Mouse (Mus musculus): ENCODE measurements around the gene Ubn1.
A peak's percentile ranks its signal among the peaks of the same experiment; 100 is the strongest.

Ubn1 gene

DNA sequence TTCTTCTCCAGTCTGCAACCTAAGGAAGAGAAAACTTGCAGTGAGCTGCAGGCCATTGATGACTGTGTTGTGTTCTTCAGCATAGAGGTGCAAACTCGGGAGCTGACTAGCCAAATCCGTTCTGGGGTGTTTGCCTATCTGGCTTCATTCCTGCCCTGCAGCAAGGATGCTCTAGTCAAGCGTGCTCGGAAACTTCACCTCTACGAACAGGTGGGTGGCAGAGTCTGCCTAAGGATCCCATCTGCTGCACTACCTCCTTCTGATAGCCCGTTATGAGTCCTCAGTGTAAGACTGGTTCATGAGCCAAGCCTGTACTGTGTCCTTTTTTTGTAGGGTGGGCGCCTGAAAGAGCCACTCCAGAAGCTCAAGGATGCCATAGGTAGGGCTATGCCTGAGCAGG lies 22.1 kb downstream of the Ubn1 start:
- no peak for DNase-seq (ENCODE audit: low spot score in 2 of 2)

DNA sequence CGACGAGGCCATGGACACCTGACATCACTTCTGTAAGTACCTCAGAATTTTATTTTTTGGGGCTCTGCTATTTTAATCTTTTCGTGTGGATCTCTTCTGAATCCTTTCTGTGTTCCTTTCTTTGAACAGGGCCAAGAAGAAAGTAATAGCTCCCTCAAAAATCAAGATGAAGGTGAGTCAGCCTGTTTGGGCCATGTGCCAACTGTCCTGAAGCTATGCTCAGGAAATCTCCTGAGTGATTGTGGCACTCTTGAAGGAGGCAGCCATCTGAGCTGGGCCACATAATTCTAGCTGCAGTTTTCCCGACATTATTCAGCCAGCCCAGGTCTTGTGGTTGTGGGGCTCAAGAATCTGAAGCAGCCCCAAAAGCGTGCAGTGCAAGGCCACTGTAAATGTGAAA lies 24.5 kb downstream of the Ubn1 start:
- DNase-seq (ENCODE audit: low spot score in 2 of 2) = no peak

DNA sequence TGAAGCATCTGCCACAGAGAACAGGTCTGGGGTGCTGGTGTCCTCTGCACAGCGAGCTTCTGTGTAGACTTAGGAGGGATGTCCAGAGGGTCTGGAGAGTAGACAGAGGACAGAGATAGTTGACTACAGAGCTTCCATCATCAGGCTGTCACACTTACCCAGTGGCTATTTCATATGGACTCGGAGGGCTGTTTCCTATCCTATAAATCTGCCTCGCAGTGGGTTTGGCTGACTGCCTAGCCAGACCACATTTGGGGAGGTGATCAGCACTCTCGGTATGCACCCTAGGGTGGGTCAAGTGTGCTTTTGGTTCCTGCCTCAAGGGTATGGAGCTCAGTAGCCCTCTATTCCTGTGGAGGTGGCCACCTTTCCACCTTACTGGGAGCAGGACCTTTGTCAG lies 35.3 kb downstream of the Ubn1 start:
- DNase-seq (ENCODE audit: low spot score in 2 of 2) = no peak

DNA sequence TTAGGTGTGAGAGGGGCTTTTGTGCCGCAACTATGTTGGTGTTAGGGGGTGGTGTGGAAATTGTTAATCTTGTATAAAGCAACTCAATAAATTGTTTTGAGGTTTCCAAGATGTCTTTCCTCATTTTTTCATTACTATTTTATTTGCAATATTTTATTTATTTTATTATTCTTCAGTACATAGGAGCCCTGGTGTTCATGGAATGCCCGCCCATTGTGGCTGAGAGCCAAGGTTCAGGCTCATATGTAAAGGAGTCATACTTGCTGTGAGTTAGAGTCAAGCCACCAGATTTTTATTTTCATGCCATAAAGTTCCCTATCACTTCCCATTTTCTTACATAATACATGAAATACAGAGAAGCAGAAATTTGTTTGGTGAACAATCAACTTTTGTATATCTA lies 36.3 kb downstream of the Ubn1 start:
- DNase-seq (ENCODE audit: low spot score in 2 of 2) = no peak

DNA sequence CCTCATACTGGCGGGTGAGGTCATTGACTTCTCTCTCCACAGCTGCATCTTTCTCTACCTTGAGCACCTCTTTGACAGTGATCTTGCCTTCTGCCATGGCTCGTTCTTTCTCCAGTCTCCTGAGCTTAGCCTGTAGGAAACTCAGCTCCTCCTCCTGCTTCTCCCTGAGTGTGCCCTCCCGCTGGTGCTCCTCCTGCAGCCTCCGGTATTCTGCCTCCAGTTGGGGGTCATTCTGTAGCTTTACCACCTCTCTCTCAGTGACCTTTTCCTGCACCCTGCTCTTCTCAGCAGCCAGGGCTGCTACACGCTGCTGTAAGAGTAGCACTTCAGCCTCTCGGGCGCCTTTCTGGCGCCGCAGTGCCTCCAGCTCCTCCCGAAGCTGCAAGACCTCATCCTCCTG lies 39.2 kb downstream of the Ubn1 start:
- DNase-seq (ENCODE audit: low spot score in 2 of 2) = no peak

DNA sequence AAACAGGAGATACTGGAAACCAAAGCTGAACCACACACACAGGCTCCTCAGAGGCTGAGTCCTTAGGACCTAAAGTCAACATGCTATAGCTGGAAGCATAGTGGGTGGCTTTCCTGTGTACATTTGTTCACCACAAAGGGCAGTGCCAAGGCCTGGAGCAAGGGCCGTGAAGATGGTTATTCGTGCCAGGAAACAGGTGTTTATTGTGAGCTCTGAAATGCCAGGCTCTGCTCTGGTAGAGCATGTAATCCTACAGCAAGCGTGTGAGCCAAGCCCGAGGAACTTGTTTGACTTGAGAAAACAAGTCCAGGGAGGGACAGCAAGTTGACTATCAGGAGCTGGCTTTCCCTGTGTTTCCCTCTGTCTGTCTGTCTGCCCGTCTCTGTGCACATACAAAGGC lies 43.4 kb downstream of the Ubn1 start:
- peak in 1 of 2 experiments; percentile 7 for DNase-seq (ENCODE audit: low spot score in 2 of 2)

DNA sequence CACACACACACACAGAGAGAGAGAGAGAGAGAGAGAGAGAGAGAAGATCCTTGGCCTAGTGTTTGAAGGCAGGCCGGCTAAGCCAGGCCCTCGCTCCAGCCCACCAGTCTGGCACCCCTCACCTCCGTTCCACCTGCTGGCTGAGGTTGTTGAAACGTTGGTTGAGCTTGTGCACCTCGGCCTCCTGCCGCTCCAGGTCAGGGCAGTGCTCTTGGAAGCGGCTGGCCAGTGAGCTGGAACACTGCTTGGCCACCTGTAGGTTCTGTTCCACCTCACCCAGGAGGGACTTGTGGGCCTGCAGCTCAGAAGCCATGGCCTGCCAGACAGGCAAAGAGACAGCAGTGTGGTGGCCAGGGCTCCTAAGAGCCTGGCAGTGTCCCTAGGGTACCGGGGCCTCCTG lies 46.6 kb downstream of the Ubn1 start:
- DNase-seq (ENCODE audit: low spot score in 2 of 2) = no peak

DNA sequence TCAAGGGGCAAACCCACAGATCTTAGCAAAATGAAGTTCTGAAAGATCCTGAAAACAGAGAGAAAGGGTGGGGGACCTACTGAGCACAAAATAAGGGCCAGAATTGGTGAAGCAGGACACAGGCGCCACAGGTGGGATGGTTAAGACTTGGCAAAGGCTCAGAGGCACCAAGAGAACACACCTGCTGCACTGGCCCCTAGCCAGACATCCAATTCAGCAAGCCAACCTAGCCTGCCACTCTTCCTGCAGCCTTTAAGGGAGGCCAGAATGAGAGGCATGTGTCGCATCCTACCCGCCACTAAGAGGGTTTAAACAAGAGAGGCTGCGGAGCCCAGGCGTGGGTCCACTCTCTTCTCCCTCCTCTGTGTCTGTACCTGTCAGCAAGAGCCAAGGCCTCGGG lies 51.1 kb downstream of the Ubn1 start:
- no peak for DNase-seq (ENCODE audit: low spot score in 2 of 2)

DNA sequence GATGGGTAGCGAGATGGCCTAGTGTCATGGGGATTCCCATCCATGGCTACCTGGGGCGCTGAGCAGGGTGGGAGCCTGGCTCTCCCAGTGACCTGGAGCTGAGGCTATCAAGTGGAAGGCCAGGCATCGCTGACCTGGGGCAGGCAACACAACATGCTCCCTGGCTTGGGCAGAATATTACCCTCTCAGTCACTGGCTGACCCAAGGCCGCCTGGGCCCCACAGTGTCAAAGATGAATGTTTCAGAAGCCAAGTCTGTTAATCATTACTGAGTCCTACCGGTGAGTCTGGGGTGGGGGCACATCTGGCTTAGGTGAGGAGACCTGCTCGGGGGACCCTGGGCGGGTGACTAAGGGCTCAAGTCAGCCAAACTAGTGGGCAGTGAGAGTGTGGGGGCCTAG lies 60.0 kb downstream of the Ubn1 start:
- DNase-seq (ENCODE audit: low spot score in 2 of 2) = no peak

DNA sequence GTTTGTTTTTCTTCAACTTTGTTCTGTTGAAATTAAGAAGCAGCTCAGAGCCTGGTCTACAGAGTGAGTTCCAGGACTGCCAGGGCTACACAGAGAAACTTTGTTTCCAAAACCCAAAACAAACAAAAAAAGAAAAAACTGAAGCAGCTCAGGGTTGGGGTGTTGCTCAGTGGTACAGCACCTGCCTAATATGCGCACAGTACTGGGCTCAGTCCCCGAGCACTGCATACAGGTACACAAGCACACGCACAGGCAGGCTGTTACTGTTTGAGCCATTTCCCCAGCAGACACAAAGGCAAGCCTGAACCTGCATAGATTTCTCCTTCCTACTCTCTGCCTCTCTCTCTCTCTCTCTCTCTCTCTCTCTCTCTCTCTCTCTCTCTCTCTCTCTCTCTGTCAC lies 61.2 kb downstream of the Ubn1 start:
- DNase-seq (ENCODE audit: low spot score in 2 of 2) = no peak

DNA sequence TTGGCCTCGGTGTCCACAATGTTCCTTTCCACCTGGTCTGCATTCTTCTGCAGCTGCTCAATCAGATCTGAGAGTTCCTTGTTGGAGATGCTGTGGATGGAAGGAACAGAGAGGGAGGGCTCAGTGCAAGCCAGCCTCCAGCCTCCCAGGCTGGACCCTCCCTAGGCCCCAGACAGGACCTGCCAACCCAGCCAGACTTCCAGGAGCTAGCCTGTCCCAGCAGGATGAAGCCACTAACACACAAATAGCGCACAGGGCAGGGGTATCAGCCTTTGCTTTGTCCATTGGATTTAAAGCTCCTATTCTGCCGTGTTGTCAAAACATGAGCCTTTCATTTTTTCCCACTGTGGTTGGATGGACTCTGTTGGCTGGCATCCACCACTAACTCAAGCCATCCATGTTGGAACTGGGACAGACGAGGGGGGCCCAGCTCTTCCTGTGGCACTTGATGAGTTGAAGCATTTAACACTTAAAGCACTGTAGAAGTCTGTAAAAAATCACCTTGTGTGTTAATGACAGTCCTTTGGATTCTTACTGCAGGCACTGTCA lies 63.2 kb downstream of the Ubn1 start:
- no peak for DNase-seq (ENCODE audit: low spot score in 2 of 2)

DNA sequence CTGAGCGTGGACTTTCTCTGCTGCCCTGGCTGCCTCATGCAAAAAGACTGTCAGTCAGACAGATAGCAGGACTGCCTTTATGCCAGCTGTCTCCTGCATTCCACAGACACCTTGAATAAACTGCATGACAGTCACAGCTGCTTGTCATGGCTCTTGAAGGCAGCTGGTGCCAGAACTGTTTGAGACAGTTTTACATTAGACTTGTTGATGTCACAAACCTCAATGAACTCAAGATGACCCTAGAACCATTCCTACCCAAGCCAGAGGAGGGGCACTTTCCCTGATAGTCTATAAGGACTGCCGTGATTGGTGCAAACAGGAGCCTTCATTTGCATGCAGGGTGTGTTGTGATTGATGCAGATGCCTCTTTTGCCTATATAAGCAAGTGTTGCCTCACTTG lies 63.7 kb downstream of the Ubn1 start:
- no peak for DNase-seq (ENCODE audit: low spot score in 2 of 2)

DNA sequence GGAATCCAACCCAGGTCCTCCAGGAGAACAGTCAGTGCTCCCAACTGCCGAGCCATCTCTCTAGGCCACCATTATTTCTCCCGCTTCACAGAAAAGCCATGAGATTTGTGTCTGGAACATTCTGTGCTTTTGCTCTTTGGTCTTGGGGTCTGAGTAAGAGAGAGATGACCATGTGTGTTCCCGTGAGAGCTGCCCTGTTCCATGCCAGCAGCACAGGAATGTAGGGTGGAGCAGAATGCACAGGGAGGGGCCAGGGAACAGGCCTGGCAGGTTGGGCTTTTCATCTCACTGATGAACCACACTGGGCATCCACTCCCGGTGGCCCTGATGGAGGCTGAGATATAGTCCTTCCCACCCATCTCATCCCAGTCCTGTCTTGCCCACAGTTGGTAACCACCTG lies 69.5 kb downstream of the Ubn1 start:
- no peak for DNase-seq (ENCODE audit: low spot score in 2 of 2)

DNA sequence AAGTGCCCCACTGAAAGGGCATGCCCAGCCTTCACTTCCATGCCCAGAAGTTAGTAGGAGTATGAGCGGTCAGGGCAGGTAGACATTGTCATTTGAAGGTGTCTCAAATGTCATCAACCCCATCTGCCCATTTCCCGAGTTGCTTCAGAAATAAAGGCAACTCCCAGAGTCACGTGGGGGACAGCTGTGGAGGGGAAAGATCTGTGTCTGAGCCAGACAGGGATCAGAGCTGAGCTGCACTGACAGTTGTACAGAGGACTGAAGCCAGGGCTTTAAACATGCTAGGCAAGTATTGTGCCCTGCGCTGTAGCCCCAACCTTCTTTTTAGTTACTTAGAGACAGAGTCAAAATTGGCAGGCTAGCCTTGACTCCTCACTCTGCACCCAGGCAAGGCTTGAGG lies 70.0 kb downstream of the Ubn1 start:
- no peak for DNase-seq (ENCODE audit: low spot score in 2 of 2)

DNA sequence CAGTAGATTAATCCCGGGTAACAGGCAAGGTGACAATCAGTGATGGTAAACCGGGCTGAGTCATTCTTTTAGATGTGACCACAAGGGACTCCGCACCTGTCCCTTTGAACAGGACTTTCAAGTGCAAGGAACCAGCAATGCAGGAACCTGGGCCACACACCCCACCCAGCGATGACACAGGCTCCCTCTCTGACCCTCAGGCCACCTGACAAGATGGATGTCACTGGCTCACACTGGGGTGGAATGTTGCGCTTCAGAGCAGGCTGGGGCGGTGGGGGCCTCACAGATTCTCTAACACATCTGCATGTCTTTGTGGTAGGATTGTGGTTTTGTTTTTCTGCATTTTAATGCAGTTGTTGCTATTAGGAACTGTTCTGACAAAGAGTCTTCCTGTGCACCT lies 73.6 kb downstream of the Ubn1 start:
- DNase-seq (ENCODE audit: low spot score in 2 of 2) = no peak

DNA sequence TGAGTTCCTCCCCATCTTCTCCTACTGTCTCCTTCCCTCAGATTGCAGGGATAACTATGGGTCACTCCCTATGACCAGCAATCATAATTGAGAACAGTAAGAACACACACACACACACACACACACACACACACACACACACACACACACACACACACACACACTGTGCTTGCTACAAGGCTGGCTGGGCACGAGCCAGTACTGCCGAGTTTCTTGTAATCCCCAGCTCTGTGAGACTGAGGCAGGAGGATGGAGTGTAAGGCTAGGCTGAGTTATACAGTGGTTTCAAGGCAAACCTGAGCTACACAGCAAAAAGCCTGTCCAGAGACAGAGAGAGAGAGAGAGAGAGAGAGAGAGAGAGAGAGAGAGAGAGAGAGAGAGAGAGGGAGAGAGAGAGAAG lies 80.3 kb downstream of the Ubn1 start:
- no peak for DNase-seq (ENCODE audit: low spot score in 2 of 2)

DNA sequence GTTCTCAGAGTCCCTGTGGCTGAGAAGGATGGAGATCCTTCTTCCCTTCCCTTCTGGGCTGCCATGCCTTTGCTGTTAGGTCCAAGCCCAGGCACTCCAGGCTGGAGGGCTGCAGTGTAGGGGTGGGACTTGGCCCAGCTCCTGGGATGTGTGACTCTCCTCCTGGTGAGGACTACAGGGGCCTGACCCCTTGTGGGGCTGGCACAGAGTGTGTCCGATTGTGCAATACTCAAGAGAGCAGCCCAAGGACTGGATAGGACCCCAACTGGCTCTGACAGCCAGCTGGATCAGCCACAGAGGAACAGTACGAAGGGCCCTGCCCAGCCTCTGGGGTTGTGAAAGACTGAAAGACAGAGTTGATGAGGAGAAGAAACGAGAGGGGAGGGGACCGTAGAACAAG lies 80.9 kb downstream of the Ubn1 start:
- DNase-seq (ENCODE audit: low spot score in 2 of 2) = no peak

DNA sequence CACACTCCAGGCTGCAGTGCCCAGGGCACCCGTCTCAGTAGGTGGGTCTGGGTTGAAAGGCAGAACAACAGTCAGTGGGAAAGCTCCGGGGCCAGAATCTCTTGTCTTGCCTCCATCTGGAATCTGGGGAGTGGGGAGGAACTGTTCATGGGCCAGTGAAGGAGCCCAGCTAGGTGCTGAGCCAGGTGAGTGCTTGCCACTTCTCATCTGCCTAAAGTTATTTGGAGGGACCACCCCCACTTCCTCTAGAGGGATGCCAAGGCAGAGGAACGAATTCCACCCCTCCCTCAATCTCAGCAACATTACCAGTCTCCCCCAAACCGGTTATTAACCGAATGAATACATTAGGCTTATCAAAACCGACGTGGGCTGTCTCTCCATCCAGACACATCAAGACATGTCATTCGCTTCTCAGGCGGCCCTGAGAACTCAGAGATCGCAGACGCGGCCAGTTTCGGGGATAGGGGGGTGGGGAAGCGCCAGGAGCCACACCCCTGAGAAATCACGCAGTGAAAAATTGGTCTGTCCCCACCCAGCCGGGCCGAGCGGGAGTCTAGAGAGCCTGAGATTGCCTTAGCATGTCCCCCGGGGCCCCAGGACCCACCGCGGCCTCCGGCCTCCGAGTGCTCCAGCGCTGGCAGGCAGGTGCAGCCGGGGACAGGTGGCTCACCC lies 81.5 kb downstream of the Ubn1 start:
- DNase-seq (ENCODE audit: low spot score in 2 of 2) = no peak

DNA sequence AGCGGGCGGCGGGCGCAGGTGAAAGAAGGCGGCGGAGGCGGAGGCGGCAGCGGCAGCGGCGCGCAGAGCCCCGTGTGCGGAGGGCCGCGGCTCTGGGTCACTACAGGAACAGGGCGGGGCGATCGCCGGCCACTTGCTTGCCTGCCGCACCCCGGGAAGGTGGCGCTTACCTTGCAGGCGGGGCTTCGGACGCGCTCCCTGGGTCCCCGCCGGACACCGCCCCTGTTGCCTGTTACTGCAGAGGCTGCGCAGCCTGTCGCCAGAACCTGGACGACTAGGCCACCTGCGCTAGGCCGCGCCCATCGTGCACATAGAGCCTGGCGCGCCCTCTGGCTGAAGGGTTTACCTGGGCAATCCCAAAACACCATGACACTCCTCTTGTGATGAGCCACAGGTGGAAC lies 82.5 kb downstream of the Ubn1 start, which contains the start of gene Ppl:
Ppl (minus strand) TSS at position 21 of the 401 bp plus-strand sequence.
- DNase-seq (ENCODE audit: low spot score in 2 of 2) = peak in 1 of 2 experiments; percentile 15

DNA sequence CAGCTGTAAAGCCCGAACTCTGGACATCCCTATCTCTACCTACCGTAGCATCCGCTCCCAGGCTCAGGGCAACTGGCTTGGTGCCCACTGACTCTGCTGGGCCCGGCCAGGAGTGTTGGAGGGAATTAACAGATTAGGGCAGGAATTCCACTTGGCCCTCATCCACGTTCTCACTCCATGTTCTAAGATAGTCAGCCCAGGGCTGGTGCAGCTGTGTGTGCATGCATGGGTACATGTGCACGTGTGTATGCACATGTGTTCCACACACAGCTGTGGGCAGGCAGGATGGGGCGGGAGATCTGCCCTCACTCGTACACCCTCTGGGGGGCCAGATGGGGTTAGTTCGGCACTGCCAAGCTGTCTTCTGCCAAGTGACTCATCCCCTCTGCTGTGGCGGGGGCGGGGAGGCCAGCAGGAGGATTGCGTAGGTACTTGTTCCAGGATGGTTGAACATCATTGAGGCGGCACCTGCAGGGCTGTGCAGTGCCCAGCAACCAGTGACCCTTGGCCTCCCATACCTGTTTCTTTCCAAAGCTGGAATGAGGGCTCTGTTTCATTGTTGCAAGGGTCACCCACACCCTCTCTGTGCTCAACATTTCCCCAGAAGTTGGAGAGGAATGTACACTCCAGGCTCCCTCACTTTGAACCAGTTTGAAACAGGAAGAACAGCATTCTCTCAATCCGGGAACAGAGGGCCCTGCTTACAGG lies 84.9 kb downstream of the Ubn1 start:
- DNase-seq (ENCODE audit: low spot score in 2 of 2) = no peak

DNA sequence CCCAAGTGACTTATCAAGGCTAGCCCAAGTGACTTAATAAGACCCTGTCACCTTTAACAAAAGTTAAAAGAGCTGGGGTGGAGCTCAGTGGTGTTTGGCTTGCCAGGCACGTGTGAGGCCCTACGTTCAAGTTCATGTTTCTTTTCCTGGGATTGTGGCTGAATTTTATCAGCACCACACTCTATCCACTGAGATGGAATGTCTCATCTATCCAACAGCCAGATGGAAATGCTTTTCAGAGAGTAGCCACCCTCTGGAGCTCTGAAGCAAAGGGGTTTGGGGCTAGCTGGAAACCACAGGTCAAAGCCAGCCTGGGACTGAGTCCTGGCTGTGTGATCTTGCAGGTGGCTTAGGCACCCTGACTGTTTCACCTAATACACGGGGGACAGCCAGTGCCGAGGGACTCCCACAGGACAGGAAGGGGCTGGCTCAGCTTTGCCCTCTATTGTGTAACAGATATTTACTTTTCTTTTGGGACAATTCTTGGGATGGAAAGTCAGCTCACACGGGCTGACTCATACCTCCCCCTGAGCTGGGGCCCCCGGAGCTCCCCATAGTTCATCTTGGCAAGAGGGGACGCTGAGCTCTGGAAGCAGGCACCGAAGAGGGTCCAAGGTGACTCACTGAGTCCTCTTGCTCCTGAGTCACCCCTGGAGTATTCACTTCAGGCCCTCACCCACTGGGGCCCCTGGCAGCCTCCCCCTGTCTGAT lies 85.8 kb downstream of the Ubn1 start:
- DNase-seq (ENCODE audit: low spot score in 2 of 2) = no peak

Data from spleen, postnatal 14 days (tissue).